Mouse (Mus musculus) liver, embryonic 13.5 days (tissue): Measurements from ENCODE around the gene Tmem214. TPM values are rescaled to one million over a fixed set of nuclear protein-coding genes. Genes with fewer than 3 reads are reported as not detected.

Experiments
- ATAC-seq: fragments of 200-750 bp; cut with Nextera tagmentation; 2 replicates; pipeline ENCODE4 v1.8.0; 2017; ENCODE audit warnings: low read depth, mild to moderate bottlenecking, moderate number of reproducible peaks, moderate library complexity
- DNase-seq: peaks from one replicate; pipeline ENCODE4 v3.0.0; 2022
- H3K27ac ChIP-seq: fragments of 300-500 bp; sonication (generic); 2 replicates; pipeline ENCODE4 v1.5.1; 2015; ENCODE audit warnings: moderate library complexity, mild to moderate bottlenecking, inconsistent platforms
- H3K27me3 ChIP-seq: fragments of 300-500 bp; sonication (generic); 2 replicates; pipeline ENCODE4 v1.6.1; 2015; ENCODE audit warnings: mild to moderate bottlenecking, inconsistent platforms
- H3K36me3 ChIP-seq: fragments of 300-500 bp; sonication (generic); 2 replicates; pipeline ENCODE4 v1.6.1; 2015; ENCODE audit warnings: mild to moderate bottlenecking, inconsistent platforms
- H3K4me1 ChIP-seq: fragments of 300-500 bp; sonication (generic); replicated peaks from 2 replicates; pipeline ENCODE4 v1.6.1; 2015; ENCODE audit warnings: inconsistent platforms
- H3K4me2 ChIP-seq: fragments of 300-500 bp; sonication (generic); 2 replicates; pipeline ENCODE4 v1.6.1; 2015; ENCODE audit warnings: inconsistent platforms, mild to moderate bottlenecking, moderate library complexity
- H3K4me3 ChIP-seq: fragments of 300-500 bp; sonication (generic); replicated peaks from 2 replicates; pipeline ENCODE4 v1.5.1; 2015; ENCODE audit warnings: mild to moderate bottlenecking, inconsistent platforms
- H3K9ac ChIP-seq: fragments of 300-500 bp; sonication (generic); 2 replicates; pipeline ENCODE4 v1.6.1; 2015; ENCODE audit warnings: mild to moderate bottlenecking, inconsistent platforms
- H3K9me3 ChIP-seq: fragments of 300-500 bp; sonication (generic); replicated peaks from 2 replicates; pipeline ENCODE4 v1.6.1; 2016; ENCODE audit warnings: inconsistent platforms
- WGBS: fragments of 180-500 bp; shearing (Covaris S2); methylation state at CpG from one replicate; pipeline ENCODE4 v1.1.7; 2015; ENCODE audit not compliant: insufficient replicate concordance; 5-methylcytosine and 5-hydroxymethylcytosine counted together
- polyA plus RNA-seq: library from polyadenylated mRNA; unstranded; fragments of >200 nt; fragmentation: Nextera tagmentation; extraction: Ambion mirVana; gene quantifications from 2 replicates; pipeline ENCODE4 v1.2.1, GENCODE M21; 2015

The Tmem214 gene
- polyA plus RNA-seq, 1 experiment from 2014 or later: 40.8 TPM

DNA sequence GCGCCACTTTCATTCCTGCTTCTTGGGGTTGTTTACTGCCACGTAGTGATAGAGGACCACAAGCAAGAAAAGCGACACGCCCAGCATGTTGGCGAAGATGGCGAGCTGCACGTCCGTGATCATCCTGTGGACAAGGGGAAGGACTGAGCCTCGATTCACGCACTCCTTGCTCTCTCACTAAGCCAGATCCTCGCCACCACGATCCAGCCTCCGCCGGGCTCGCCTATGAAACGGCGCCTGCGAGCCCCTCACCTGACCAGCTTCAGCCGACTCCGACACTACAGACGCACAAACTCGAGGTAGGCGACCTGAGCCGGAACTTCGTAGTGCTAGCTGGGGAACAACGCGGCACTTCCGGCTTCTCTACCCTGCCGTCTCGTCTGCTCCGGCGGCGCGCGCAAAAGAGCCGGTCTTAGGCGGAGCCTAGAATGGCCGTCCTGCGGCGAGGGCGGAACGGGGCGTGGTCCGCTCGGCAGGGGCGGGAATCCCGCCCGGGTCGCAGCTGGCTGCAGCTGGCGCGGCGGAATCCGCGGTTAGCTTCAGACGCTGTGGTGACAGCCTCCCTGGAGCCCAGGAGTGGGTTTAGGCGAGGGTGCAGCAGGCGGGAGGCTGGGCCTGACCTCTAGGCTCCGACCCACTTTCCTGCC lies 39.7 kb downstream of the Tmem214 start, which contains the start of gene Ost4:
Gene Ost4 (minus strand): TSS at position 376 of the 647 bp plus-strand sequence.
- peak; percentile 96 for ATAC-seq
- peaks cover 37% of the 10 kb centered on the region for H3K36me3 ChIP-seq
- peak within 1 kb of the TSS; percentile 94 for H3K9ac ChIP-seq
- peaks cover 69% of the 10 kb centered on the region for H3K4me1 ChIP-seq
- DNase-seq: peak; percentile 97
- WGBS: under 1% methylated on average over 58 of the region's 58 CpGs
- peak within 1 kb of the TSS; percentile 96 for H3K4me2 ChIP-seq
- H3K4me3 ChIP-seq: peak within 1 kb of the TSS; percentile 76
- no peaks in the 10 kb centered on the region for H3K9me3 ChIP-seq
- H3K27me3 ChIP-seq: no peaks in the 10 kb centered on the region
- peak within 1 kb of the TSS; percentile 97 for H3K27ac ChIP-seq

GRCm38 (mm10) chr5:30908426-30909299 lies 40.9 kb downstream of the Tmem214 start:
- WGBS: 43% methylated on average over 13 of the region's 13 CpGs
- H3K4me2 ChIP-seq: peak overlapping the region; percentile 96
- peak overlapping the region; percentile 89 for H3K27ac ChIP-seq
- peaks cover 80% of the 10 kb centered on the region for H3K4me1 ChIP-seq
- H3K9me3 ChIP-seq: no peaks in the 10 kb centered on the region
- peaks cover 26% of the 10 kb centered on the region for H3K36me3 ChIP-seq
- no peak for DNase-seq
- no peaks in the 10 kb centered on the region for H3K27me3 ChIP-seq
- peak overlapping the region; percentile 76 for H3K4me3 ChIP-seq
- H3K9ac ChIP-seq: peak overlapping the region; percentile 94
- ATAC-seq: no peak

DNA sequence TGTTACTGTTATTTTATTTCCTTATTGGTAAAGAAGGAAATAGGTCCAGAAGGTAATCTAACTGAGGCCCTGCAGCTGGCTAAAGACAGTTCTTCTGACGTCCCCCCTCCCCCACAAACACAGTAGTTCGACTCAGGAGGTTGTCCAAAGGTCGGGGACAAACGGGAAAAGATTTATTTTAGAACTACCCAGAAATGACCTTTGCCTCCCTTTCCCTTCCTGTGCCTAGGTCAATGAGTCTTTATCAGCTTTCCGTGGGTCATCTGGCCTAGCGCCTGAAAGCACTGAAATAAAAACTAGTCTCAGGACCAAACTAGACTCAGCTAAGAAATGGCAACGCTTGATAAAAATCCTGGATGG lies 41.5 kb downstream of the Tmem214 start:
- H3K4me3 ChIP-seq: no peak overlapping the region
- H3K27me3 ChIP-seq: no peaks in the 10 kb centered on the region
- DNase-seq (no peak), ATAC-seq (no peak)
- H3K9ac ChIP-seq: peak overlapping the region; percentile 94; the same call in 1 of the 2 replicates
- WGBS: 25% methylated on average over 7 of the region's 7 CpGs
- peak overlapping the region; percentile 89 for H3K27ac ChIP-seq
- peak overlapping the region; percentile 96 for H3K4me2 ChIP-seq
- peaks cover 20% of the 10 kb centered on the region for H3K36me3 ChIP-seq
- H3K4me1 ChIP-seq: peaks cover 85% of the 10 kb centered on the region
- no peaks in the 10 kb centered on the region for H3K9me3 ChIP-seq

DNA sequence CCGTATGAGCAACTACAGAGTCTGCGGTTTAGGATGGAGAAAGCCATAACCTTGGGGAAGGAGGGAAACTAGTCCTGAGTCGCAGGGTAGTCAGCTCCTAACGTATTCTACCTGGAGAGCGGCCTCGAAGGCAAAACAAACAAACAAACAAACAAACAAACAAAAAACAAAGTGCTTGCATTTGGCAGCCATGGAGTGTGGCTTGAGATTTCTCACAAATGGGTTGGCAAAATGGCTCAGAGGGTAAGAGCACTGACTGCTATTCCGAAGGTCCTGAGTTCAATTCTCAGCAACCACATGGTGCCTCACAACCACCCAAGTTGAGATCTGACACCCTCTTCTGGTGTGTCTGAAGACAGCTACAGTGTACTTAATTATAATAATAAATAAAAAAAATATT lies 42.1 kb downstream of the Tmem214 start:
- no peak overlapping the region for H3K9ac ChIP-seq
- peaks cover 14% of the 10 kb centered on the region for H3K36me3 ChIP-seq
- no peak overlapping the region for H3K4me3 ChIP-seq
- DNase-seq: no peak
- 76% methylated on average over 7 of the region's 7 CpGs for WGBS
- H3K27me3 ChIP-seq: no peaks in the 10 kb centered on the region
- H3K4me1 ChIP-seq: peaks cover 85% of the 10 kb centered on the region
- peak overlapping the region; percentile 89 for H3K27ac ChIP-seq
- no peak for ATAC-seq
- H3K4me2 ChIP-seq: 0 out of 2 replicates have a peak overlapping the region, but pooled peaks have one; percentile 96
- no peaks in the 10 kb centered on the region for H3K9me3 ChIP-seq

GRCm38 (mm10) chr5:30910481-30910880 lies 42.7 kb downstream of the Tmem214 start:
- H3K36me3 ChIP-seq: peaks cover 8% of the 10 kb centered on the region
- no peak overlapping the region for H3K4me2 ChIP-seq
- peaks cover 85% of the 10 kb centered on the region for H3K4me1 ChIP-seq
- no peaks in the 10 kb centered on the region for H3K27me3 ChIP-seq
- ATAC-seq (no peak), DNase-seq (no peak)
- peak overlapping the region; percentile 36; the same call in 1 of the 2 replicates for H3K27ac ChIP-seq
- H3K4me3 ChIP-seq: no peak overlapping the region
- no peaks in the 10 kb centered on the region for H3K9me3 ChIP-seq
- no peak overlapping the region for H3K9ac ChIP-seq

DNA sequence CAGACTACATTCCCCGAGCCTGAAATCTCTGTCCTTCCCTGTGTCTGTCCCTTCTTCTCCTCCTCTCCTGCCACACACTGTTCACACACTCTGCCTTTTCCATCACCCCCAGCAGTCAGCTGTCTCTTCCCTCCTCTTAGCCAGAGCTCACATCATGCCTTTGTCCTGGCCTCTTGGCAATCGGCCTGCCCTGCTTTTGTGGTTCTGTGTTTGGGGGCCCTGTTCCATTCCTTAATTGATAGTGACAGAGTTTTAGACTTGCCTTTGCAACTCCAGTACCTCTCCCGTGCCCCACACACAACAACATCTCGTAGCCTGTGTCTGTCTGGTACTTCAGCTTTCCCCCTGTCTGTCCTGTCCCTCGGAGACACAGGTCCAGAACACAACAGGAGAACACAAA lies 44.3 kb downstream of the Tmem214 start:
- 55% methylated on average over 5 of the region's 5 CpGs for WGBS
- no peaks in the 10 kb centered on the region for H3K9me3 ChIP-seq
- no peak overlapping the region for H3K4me3 ChIP-seq
- DNase-seq (no peak), ATAC-seq (no peak)
- H3K27ac ChIP-seq: peak overlapping the region; percentile 83
- no peaks in the 10 kb centered on the region for H3K27me3 ChIP-seq
- H3K36me3 ChIP-seq: peaks cover 5% of the 10 kb centered on the region
- no peak overlapping the region for H3K9ac ChIP-seq
- H3K4me1 ChIP-seq: peaks cover 87% of the 10 kb centered on the region
- 0 out of 2 replicates have a peak overlapping the region, but pooled peaks have one; percentile 67 for H3K4me2 ChIP-seq

- Histone ChIP-seq H3K36me3 (peaks cover 16% of the 10 kb centered on the region), H3K9me3 (no peaks in the 10 kb centered on the region), H3K27me3 (no peaks in the 10 kb centered on the region), H3K4me3 (peak within 1 kb of the TSS; percentile 59), H3K4me2 (peak within 1 kb of the TSS; percentile 67), H3K9ac (peak within 1 kb of the TSS; percentile 72), H3K27ac (peak within 1 kb of the TSS; percentile 83), H3K4me1 (peaks cover 92% of the 10 kb centered on the region)
- 21% methylated on average over 13 of the region's 13 CpGs for WGBS
- DNase-seq: no peak
- peak; percentile 34 for ATAC-seq
Measured at GRCm38 (mm10) chr5:30913060-30913841, 45.4 kb downstream of the Tmem214 start, which contains the start of gene Emilin1. Gene Emilin1, plus strand, starts transcription at chr5:30913402.

- peak overlapping the region; percentile 67 for H3K4me2 ChIP-seq
- no peaks in the 10 kb centered on the region for H3K27me3 ChIP-seq
- ATAC-seq (peak; percentile 3; the same call in 1 of the 2 replicates), DNase-seq (no peak)
- no peaks in the 10 kb centered on the region for H3K9me3 ChIP-seq
- peaks cover 88% of the 10 kb centered on the region for H3K4me1 ChIP-seq
- peaks cover 25% of the 10 kb centered on the region for H3K36me3 ChIP-seq
- peak overlapping the region; percentile 72 for H3K9ac ChIP-seq
- peak overlapping the region; percentile 83 for H3K27ac ChIP-seq
- peak overlapping the region; percentile 59 for H3K4me3 ChIP-seq
- WGBS: 19% methylated on average over 7 of the region's 7 CpGs
Measured at GRCm38 (mm10) chr5:30914101-30914635, 46.4 kb downstream of the Tmem214 start.

DNA sequence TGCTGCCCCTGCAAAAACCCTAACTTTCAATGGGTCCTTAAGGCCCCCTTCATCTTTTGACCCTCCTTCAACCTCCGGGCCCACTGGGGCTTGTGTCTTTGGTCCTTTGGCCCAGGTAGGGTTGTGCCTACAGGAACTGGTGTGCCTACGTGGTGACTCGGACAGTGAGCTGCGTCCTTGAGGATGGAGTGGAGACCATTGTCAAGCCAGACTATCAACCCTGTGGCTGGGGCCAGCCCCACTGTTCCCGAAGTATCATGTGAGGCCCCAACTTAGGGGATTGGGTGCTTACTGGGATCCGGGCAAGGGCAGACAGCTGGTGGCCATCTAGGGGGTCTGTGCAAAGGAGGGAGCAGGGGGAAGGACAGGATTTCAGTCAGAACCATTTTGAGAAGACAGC lies 47.0 kb downstream of the Tmem214 start:
- Histone ChIP-seq H3K9ac (peak overlapping the region; percentile 72), H3K4me2 (peak overlapping the region; percentile 67), H3K27me3 (no peaks in the 10 kb centered on the region), H3K4me1 (peaks cover 83% of the 10 kb centered on the region), H3K27ac (peak overlapping the region; percentile 83), H3K4me3 (peak overlapping the region; percentile 59), H3K36me3 (peaks cover 31% of the 10 kb centered on the region), H3K9me3 (no peaks in the 10 kb centered on the region)
- ATAC-seq (no peak), DNase-seq (no peak)
- WGBS: 28% methylated on average over 6 of the region's 6 CpGs

DNA sequence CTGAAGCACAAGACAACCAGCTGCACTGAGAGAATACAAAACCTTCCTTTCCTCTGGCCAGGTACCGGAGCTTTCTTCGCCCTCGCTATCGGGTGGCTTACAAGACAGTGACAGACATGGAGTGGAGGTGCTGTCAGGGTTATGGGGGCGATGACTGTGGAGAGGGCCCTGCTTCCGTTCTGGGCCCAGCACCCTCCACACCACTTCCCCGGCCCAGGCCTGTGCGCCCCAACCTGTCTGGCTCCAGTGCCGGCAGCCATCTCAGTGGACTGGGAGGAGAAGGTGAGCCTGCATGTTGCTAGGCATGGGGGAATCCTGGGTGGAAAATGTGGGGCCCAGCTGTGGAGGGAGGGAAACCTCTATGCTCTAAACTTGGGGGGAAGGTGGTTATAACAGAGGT lies 47.6 kb downstream of the Tmem214 start:
- Histone ChIP-seq H3K9ac (peak overlapping the region; percentile 72), H3K27ac (peak overlapping the region; percentile 83), H3K4me2 (peak overlapping the region; percentile 67), H3K9me3 (no peaks in the 10 kb centered on the region), H3K4me3 (peak overlapping the region; percentile 59), H3K36me3 (peaks cover 37% of the 10 kb centered on the region), H3K4me1 (peaks cover 87% of the 10 kb centered on the region), H3K27me3 (no peaks in the 10 kb centered on the region)
- ATAC-seq (0 out of 2 replicates have a peak, but pooled peaks have one; percentile 10), DNase-seq (no peak)
- WGBS: 19% methylated on average over 9 of the region's 9 CpGs
